Mouse (Mus musculus): ENCODE data around the gene Crat. TPM values are rescaled to one million over a fixed set of nuclear protein-coding genes. Genes with fewer than 3 reads are reported as not detected.

Crat gene
- polyA plus RNA-seq (2012; rRNA removed) = 12.5 and 14.2 TPM in 2 replicates

GRCm38 (mm10) chr2:30415157-30415935, at the start of gene Crat:
Gene Crat, minus strand, starts transcription at chr2:30415813.

GRCm38 (mm10) chr2:30415936-30416648, 479 bp upstream of the Crat start, which contains the start of gene Ptpa:
Gene Ptpa, plus strand, starts transcription at chr2:30416039.

GRCm38 (mm10) chr2:30392114-30392576, 23.5 kb downstream of the Crat start, which contains the start of gene Dolpp1:
Gene Dolpp1, plus strand, starts transcription at chr2:30392254.

GRCm38 (mm10) chr2:30363773-30364650, 51.6 kb downstream of the Crat start, which contains the start of gene Miga2:
Gene Miga2, plus strand, starts transcription at chr2:30364233.

GRCm38 (mm10) chr2:30358533-30359531, 56.8 kb downstream of the Crat start, which contains the start of gene Sh3glb2:
Gene Sh3glb2, minus strand, starts transcription at chr2:30359337.

Other genes with a start within 250 kb of the Crat start
- 10.4 and 12.0 TPM in 2 replicates for gene Endog, start 244.3 kb downstream of the Crat start, polyA plus RNA-seq (2012; rRNA removed)
- gene Spout1, start 237.4 kb downstream of the Crat start, polyA plus RNA-seq (2012; rRNA removed) = 21.1 and 21.7 TPM in 2 replicates
- gene Kyat1, start 210.0 kb downstream of the Crat start, polyA plus RNA-seq (2012; rRNA removed) = 13.0 and 14.4 TPM in 2 replicates
- gene Lrrc8a, start 178.1 kb downstream of the Crat start, polyA plus RNA-seq (2012; rRNA removed) = 3.1 and 3.7 TPM in 2 replicates
- 0.84 and 0.92 TPM in 2 replicates for gene Gm28035, start 175.2 kb downstream of the Crat start, polyA plus RNA-seq (2012; rRNA removed)
- 15.2 and 18.6 TPM in 2 replicates for gene Phyhd1, start 149.6 kb downstream of the Crat start, polyA plus RNA-seq (2012; rRNA removed)
- gene Gm28038, start 134.8 kb downstream of the Crat start, polyA plus RNA-seq (2012; rRNA removed) = not detected in 2 replicates
- gene Dolk, start 129.5 kb downstream of the Crat start, polyA plus RNA-seq (2012; rRNA removed) = 4.3 and 5.0 TPM in 2 replicates
- gene Nup188, start 129.4 kb downstream of the Crat start, polyA plus RNA-seq (2012; rRNA removed) = 12.8 and 17.0 TPM in 2 replicates
- gene Sh3glb2, start 56.5 kb downstream of the Crat start, polyA plus RNA-seq (2012; rRNA removed) = 19.1 and 20.9 TPM in 2 replicates
- 5.6 and 6.8 TPM in 2 replicates for gene Miga2, start 51.6 kb downstream of the Crat start, polyA plus RNA-seq (2012; rRNA removed)
- 13.3 and 17.3 TPM in 2 replicates for gene Dolpp1, start 23.6 kb downstream of the Crat start, polyA plus RNA-seq (2012; rRNA removed)
- gene Ptpa, start 226 bp upstream of the Crat start, polyA plus RNA-seq (2012; rRNA removed) = 61.7 and 77.5 TPM in 2 replicates
- 0.72 and 0.74 TPM in 2 replicates for gene Ier5l, start 58.4 kb upstream of the Crat start, polyA plus RNA-seq (2012; rRNA removed)
- gene Cstad, start 179.2 kb upstream of the Crat start, polyA plus RNA-seq (2012; rRNA removed) = 0.08 and 0.12 TPM in 2 replicates

Measured in liver, embryonic 14 days (tissue).